Mouse (Mus musculus): ENCODE data around the gene B3gnt9. TPM values are rescaled to one million over a fixed set of nuclear protein-coding genes. Genes with fewer than 3 reads are reported as not detected.
"Not testable (repeated sequence)": the region's sequence is repeated elsewhere in the genome, so short reads cannot be mapped to it uniquely, and the experiment has no call there.

B3gnt9 gene
- polyA plus RNA-seq, 1 experiment from 2014 or later, result 9.1 TPM

GRCm38 (mm10) chr8:105291802-105292201, 36.8 kb upstream of the B3gnt9 start:
- 64% methylated on average over 3 of the region's 3 CpGs for WGBS
- Histone ChIP-seq H3K27me3 (peaks cover 19% of the 10 kb centered on the region), H3K4me1 (peaks cover 24% of the 10 kb centered on the region)
- H3K9ac ChIP-seq; H3K4me2 ChIP-seq (replicated peaks); ATAC-seq (ENCODE audit: insufficient number of reproducible peaks, insufficient read depth, low FRiP score, low TSS enrichment); H3K27ac ChIP-seq; H3K36me3 ChIP-seq; H3K4me3 ChIP-seq; H3K9me3 ChIP-seq: not testable (repeated sequence)

DNA sequence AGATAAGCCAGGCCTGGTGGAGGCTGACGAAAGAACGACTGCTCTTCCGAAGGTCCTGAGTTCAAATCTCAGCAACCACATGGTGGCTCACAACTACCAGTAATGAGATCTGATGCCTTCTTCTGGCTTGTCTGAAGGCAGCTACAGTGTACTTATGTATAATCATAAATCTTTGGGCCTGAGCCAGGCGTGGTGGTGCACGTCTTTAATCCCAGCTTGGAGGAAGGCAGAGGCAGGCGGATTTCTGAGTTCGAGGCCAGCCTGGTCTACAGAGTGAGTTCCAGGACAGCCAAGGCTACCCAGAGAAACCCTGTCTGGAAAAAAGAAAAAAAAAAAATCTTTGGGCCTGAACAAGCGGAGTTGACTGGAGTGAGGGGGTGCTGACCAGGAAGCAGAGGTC, 36.4 kb upstream of the B3gnt9 start:
- 87% methylated on average over 8 of the region's 8 CpGs for WGBS
- not testable (repeated sequence) for H3K9me3 ChIP-seq; ATAC-seq (ENCODE audit: insufficient number of reproducible peaks, insufficient read depth, low FRiP score, low TSS enrichment); H3K9ac ChIP-seq; H3K36me3 ChIP-seq; H3K27ac ChIP-seq; H3K4me2 ChIP-seq (replicated peaks); H3K4me3 ChIP-seq
- Histone ChIP-seq H3K4me1 (peaks cover 24% of the 10 kb centered on the region), H3K27me3 (peaks cover 19% of the 10 kb centered on the region)

DNA sequence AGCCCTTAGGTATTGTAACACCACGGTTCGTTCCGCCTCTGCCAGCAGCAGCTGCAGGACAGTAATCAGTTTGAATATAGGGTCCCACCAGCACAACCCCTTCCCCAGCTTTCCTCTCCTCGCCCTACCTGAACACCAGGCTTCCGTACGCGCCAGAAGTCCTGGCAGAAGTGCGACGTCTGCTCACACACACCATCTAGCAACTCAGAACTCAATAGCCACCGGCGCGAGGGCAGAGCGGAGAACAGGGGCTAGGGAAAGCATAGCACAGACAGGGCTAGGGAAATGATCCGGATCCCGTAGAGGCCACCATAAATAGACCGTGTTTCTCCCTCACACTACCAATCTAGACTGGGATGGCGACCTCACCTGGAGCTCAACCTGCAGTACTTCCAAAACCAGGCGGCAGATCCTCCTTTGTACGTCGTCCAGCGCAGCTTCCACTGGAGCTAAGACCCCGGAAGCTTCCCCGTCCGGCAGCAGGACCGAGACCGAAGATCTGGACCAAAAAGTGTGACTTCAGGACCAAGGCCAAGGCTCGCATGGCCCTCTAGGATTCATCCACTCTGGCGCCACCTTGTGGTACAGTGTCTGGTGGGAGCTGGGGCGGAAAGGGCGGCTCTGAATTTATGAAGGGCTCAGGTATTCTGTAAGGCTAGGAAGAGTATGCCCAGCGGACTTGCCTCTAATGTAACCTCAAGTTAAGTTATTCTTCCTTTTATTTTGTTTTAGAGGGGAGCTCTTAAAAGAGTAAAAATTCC, 35.8 kb upstream of the B3gnt9 start:
- no peak for ATAC-seq (ENCODE audit: insufficient number of reproducible peaks, insufficient read depth, low FRiP score, low TSS enrichment)
- WGBS, result 5% methylated on average over 31 of the region's 31 CpGs

GRCm38 (mm10) chr8:105289805-105290460, 35.0 kb upstream of the B3gnt9 start, which contains the start of gene 4931428F04Rik:
Gene 4931428F04Rik, minus strand, starts transcription at chr8:105289864.
- WGBS, result 2% methylated on average over 43 of the region's 43 CpGs
- Histone ChIP-seq H3K9me3 (no peaks in the 10 kb centered on the region), H3K27me3 (peaks cover 19% of the 10 kb centered on the region), H3K4me2 (replicated peaks) (peak within 1 kb of the TSS; percentile 84), H3K4me1 (peaks cover 24% of the 10 kb centered on the region), H3K9ac (peak within 1 kb of the TSS; percentile 48), H3K4me3 (peak within 1 kb of the TSS; percentile 44), H3K36me3 (0 out of 2 replicates have a peak, but pooled peaks cover 5% of the 10 kb centered on the region), H3K27ac (peak within 1 kb of the TSS; percentile 52; the same call in 1 of the 2 replicates)
- peak; percentile 10; the same call in 1 of the 2 replicates for ATAC-seq (ENCODE audit: insufficient number of reproducible peaks, insufficient read depth, low FRiP score, low TSS enrichment)

More for the DNA sequence above, 35.8 kb upstream of the B3gnt9 start:
- no peak overlapping the region for H3K9ac ChIP-seq
- H3K4me2 ChIP-seq (replicated peaks), result peak overlapping the region; percentile 84
- peaks cover 24% of the 10 kb centered on the region for H3K4me1 ChIP-seq
- no peak overlapping the region for H3K27ac ChIP-seq
- H3K27me3 ChIP-seq, result peaks cover 19% of the 10 kb centered on the region
- no peaks in the 10 kb centered on the region for H3K9me3 ChIP-seq
- no peaks in the 10 kb centered on the region for H3K36me3 ChIP-seq
- peak overlapping the region; percentile 44 for H3K4me3 ChIP-seq

DNA sequence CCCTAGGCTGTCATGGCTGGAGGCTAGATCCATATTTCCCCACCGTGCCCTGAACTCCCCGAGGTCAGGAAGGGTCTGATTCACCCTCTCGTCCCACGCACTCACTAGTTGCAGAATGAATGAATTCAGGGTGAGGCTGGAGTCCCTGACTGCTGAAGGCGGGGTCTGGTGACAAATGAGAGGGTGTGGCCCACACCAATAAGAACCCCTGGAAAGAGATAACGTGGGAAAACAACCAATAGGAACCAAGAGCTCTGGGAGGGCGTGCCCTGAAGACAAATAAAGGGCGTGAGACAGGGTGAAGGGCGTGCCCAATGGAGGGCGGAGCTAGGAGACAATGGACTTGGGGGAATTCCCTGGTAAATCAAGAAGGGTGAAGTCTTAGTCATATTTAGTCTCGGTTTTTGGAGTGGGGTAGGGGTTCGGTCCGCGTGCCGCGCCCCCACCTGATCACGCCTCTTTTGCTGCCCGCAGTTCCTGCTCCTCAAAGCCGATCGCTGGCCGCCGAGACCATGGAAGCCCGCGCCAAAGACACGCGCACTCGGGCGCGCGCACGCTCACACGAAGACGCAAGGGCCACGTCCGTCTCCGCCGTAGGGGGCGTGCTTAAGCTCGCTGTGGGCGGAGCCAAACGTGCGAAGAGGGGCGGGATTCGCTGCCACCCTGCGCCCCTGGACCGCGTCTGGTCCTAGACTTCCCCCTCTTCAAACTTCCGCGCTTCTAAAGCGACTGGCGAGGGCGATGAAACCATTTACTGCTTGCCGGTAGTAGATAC, 34.2 kb upstream of the B3gnt9 start:
- WGBS, result under 1% methylated on average over 53 of the region's 53 CpGs
- H3K27me3 ChIP-seq, result peaks cover 19% of the 10 kb centered on the region
- H3K36me3 ChIP-seq, result peaks cover 9% of the 10 kb centered on the region; the same call in 1 of the 2 replicates
- H3K27ac ChIP-seq, result peak overlapping the region; percentile 52; the same call in 1 of the 2 replicates
- no peaks in the 10 kb centered on the region for H3K9me3 ChIP-seq
- H3K9ac ChIP-seq, result peak overlapping the region; percentile 48
- ATAC-seq (ENCODE audit: insufficient number of reproducible peaks, insufficient read depth, low FRiP score, low TSS enrichment), result peak; percentile 87
- peak overlapping the region; percentile 44 for H3K4me3 ChIP-seq
- peaks cover 24% of the 10 kb centered on the region for H3K4me1 ChIP-seq
- peak overlapping the region; percentile 84 for H3K4me2 ChIP-seq (replicated peaks)

DNA sequence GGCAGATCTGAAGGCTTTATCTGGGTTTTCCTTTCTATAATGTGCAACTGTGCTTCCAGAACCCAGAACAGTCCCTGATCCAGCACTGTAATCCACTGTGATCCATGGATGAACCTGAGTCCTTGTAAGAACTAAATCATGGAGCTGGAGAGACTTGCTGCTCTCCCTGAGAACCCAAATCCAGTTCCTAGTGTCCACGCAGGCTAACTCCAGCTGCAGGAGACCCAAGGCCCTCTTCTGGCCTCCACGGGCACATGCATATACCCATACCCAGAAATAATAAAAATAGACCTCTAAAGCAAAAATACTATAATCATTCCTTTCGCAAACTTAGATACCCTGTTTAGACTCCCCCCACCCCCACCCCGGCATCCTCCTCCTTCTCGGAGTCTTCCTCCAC, 33.3 kb upstream of the B3gnt9 start:
- Histone ChIP-seq H3K9ac (no peak overlapping the region), H3K9me3 (no peaks in the 10 kb centered on the region), H3K27me3 (peaks cover 12% of the 10 kb centered on the region), H3K4me2 (replicated peaks) (peak overlapping the region; percentile 84), H3K27ac (no peak overlapping the region), H3K4me3 (peak overlapping the region; percentile 44), H3K4me1 (peaks cover 24% of the 10 kb centered on the region), H3K36me3 (peaks cover 12% of the 10 kb centered on the region; the same call in 1 of the 2 replicates)
- 81% methylated on average over 5 of the region's 5 CpGs for WGBS
- ATAC-seq (ENCODE audit: insufficient number of reproducible peaks, insufficient read depth, low FRiP score, low TSS enrichment), result no peak

GRCm38 (mm10) chr8:105286907-105287306, 32.0 kb upstream of the B3gnt9 start:
- Histone ChIP-seq H3K9ac (no peak overlapping the region), H3K9me3 (no peaks in the 10 kb centered on the region), H3K27ac (no peak overlapping the region), H3K36me3 (peaks cover 20% of the 10 kb centered on the region), H3K4me3 (no peak overlapping the region), H3K4me1 (peaks cover 24% of the 10 kb centered on the region), H3K4me2 (replicated peaks) (no peak overlapping the region), H3K27me3 (peaks cover 11% of the 10 kb centered on the region)
- ATAC-seq (ENCODE audit: insufficient number of reproducible peaks, insufficient read depth, low FRiP score, low TSS enrichment), result no peak
- 89% methylated on average over 4 of the region's 4 CpGs for WGBS

DNA sequence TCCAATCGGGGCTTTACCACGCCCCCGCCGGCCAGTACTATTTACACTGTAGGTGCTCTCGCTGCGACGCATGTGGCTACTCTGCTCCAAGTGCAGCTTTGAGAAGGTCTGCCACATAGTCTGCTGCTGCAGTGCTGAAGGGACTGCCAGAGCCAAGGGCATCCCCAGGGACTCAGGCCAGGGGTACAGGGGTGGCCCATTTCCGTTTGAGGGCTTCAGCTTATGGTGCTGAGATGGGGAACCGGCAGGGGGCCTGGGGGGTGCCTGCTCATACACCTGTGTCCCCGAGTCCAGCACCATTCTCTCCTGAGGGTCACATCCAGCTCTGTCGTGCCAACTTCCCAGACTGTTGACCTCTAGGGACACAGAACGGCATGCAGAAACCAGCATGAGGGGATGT, 30.6 kb upstream of the B3gnt9 start:
- Histone ChIP-seq H3K9me3 (no peaks in the 10 kb centered on the region), H3K27me3 (peaks cover 10% of the 10 kb centered on the region), H3K4me1 (peaks cover 20% of the 10 kb centered on the region), H3K4me3 (no peak overlapping the region), H3K36me3 (peaks cover 27% of the 10 kb centered on the region), H3K27ac (no peak overlapping the region), H3K4me2 (replicated peaks) (no peak overlapping the region), H3K9ac (no peak overlapping the region)
- 47% methylated on average over 12 of the region's 12 CpGs for WGBS
- ATAC-seq (ENCODE audit: insufficient number of reproducible peaks, insufficient read depth, low FRiP score, low TSS enrichment), result no peak

GRCm38 (mm10) chr8:105283074-105283473, 28.1 kb upstream of the B3gnt9 start:
- no peak for ATAC-seq (ENCODE audit: insufficient number of reproducible peaks, insufficient read depth, low FRiP score, low TSS enrichment)
- H3K27me3 ChIP-seq, result peaks cover 27% of the 10 kb centered on the region

GRCm38 (mm10) chr8:105282239-105282638, 27.3 kb upstream of the B3gnt9 start:
- H3K27ac ChIP-seq, result no peak overlapping the region
- no peak overlapping the region for H3K4me2 ChIP-seq (replicated peaks)
- H3K4me1 ChIP-seq, result peaks cover 6% of the 10 kb centered on the region
- peaks cover 35% of the 10 kb centered on the region for H3K27me3 ChIP-seq
- H3K36me3 ChIP-seq, result peaks cover 28% of the 10 kb centered on the region
- no peak overlapping the region for H3K4me3 ChIP-seq
- H3K9ac ChIP-seq, result no peak overlapping the region
- H3K9me3 ChIP-seq, result no peaks in the 10 kb centered on the region
- WGBS, result 88% methylated on average over 4 of the region's 4 CpGs
- ATAC-seq (ENCODE audit: insufficient number of reproducible peaks, insufficient read depth, low FRiP score, low TSS enrichment), result no peak

More at GRCm38 (mm10) chr8:105283074-105283473, 28.1 kb upstream of the B3gnt9 start:
- Histone ChIP-seq H3K4me3 (no peak overlapping the region), H3K4me2 (replicated peaks) (no peak overlapping the region), H3K9me3 (no peaks in the 10 kb centered on the region), H3K36me3 (peaks cover 28% of the 10 kb centered on the region), H3K27ac (no peak overlapping the region), H3K9ac (no peak overlapping the region), H3K4me1 (peaks cover 8% of the 10 kb centered on the region)
- WGBS, result 27% methylated on average over 23 of the region's 23 CpGs

GRCm38 (mm10) chr8:105281821-105282220, 26.9 kb upstream of the B3gnt9 start:
- H3K27me3 ChIP-seq, result peaks cover 39% of the 10 kb centered on the region
- H3K4me2 ChIP-seq (replicated peaks), result no peak overlapping the region
- peaks cover 6% of the 10 kb centered on the region for H3K4me1 ChIP-seq
- no peak for ATAC-seq (ENCODE audit: insufficient number of reproducible peaks, insufficient read depth, low FRiP score, low TSS enrichment)
- H3K4me3 ChIP-seq, result no peak overlapping the region
- no peaks in the 10 kb centered on the region for H3K9me3 ChIP-seq
- H3K27ac ChIP-seq, result no peak overlapping the region
- H3K9ac ChIP-seq, result no peak overlapping the region
- peaks cover 28% of the 10 kb centered on the region for H3K36me3 ChIP-seq
- 87% methylated on average over 12 of the region's 12 CpGs for WGBS

All from embryonic facial prominence, embryonic 12.5 days (tissue).